Mouse (Mus musculus): ENCODE data around the gene Lipn.

DNA sequence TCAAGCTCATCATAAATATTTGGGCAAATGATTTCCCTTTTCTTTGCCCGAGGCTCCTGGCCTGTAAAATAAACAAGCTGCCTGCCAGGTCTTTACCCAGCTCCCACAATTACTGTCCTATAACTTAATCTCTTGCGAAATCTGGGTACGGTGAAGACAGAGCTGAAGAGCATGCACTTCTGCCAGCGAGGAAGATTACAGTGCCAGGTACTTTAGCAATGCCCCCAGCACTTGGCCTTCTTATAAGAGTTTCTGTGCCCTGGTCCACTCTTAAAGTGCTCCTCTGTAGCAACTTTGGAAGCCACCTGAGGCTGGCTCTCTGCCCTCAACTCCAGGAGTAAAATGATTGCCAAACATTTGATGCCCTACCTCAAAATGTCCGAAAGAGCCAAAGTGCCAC lies 28.2 kb downstream of the Lipn start:
- TF ChIP-seq CTCF (IDR thresholded peaks at IDR 0.05; ENCODE audit: low read depth, low read length) (no peak), TAL1 (conservative IDR thresholded peaks at IDR 0.05; ENCODE audit: low read depth, low read length) (no peak), POLR2AphosphoS5 (IDR thresholded peaks at IDR 0.05; ENCODE audit: insufficient replicate concordance, low read depth, low read length) (no peak)
